Mouse (Mus musculus): Measurements from ENCODE around the gene Hrc. TPM values are rescaled to one million over a fixed set of nuclear protein-coding genes. Genes with fewer than 3 reads are reported as not detected.
A peak's percentile ranks its signal among the peaks of the same experiment; 100 is the strongest.

The Hrc gene
- 0.68 and 0.77 TPM in 2 replicates for polyA plus RNA-seq (2014; fragmentation: Nextera tagmentation; extraction: Ambion mirVana)

DNA sequence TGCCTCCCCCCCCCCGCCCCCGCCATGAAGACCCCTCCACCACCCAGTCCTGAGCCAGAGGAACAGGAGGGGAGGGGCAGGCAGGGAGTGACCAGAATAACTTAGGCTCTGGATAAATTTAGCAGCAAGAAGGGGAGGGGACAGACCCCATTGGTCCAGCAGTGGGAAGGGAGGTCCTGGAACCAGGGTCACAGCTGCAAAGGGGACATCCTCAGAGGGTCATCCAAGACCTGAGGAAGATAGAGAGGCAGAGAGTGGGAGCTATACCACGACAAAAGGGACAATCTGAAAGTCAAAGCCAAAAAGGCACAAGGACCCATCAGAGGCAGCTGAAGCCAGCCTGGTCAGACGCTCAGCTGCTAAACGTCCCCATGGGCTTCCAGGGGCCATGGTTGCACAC, at the start of gene Hrc:
Hrc (plus strand) TSS at position 235 of the 400 bp plus-strand sequence.
- Histone ChIP-seq H3K9me3 (ENCODE audit: control insufficient read depth, low read length) (no peaks in the 10 kb centered on the region), H3K4me2 (replicated peaks; ENCODE audit: low read depth, low read length) (no peak within 1 kb of the TSS), H3K4me3 (ENCODE audit: low read depth, low read length) (no peak within 1 kb of the TSS), H3K27ac (ENCODE audit: low read depth, low read length) (no peak within 1 kb of the TSS), H3K27me3 (ENCODE audit: control insufficient read depth, insufficient read depth, low read length) (peaks cover 5% of the 10 kb centered on the region), H3K4me1 (replicated peaks; ENCODE audit: control insufficient read depth, insufficient read depth, low read length) (peaks cover 9% of the 10 kb centered on the region), H3K9ac (ENCODE audit: low read depth, low read length) (no peak within 1 kb of the TSS), H3K36me3 (ENCODE audit: control insufficient read depth, insufficient read depth, low read length) (no peaks in the 10 kb centered on the region)
- no peak for DNase-seq (ENCODE audit: low spot score)
- 34% methylated on average over 5 of the region's 5 CpGs for WGBS
- ATAC-seq (ENCODE audit: low FRiP score) = no peak

DNA sequence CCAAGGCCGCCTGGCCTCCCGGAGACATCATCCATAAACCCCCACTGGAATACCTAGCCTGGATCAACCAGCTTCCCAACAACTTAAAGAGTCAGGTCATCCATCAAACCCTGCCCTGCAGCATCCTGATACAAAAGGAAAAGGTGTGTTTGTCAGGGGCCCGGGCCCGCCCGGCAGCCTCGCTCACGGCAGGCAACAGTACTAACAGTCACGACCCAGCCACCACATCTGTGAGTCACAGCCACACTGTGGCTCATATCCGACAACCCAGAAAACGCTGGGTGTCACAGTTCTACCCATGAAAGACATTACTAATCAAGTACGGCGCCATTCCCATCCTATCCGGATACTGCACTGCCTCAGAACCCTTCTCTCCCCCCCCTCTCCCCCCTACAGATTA, 48.6 kb upstream of the Hrc start:
- DNase-seq (ENCODE audit: low spot score) = no peak
- Histone ChIP-seq H3K9me3 (ENCODE audit: control insufficient read depth, low read length) (no peaks in the 10 kb centered on the region), H3K27ac (ENCODE audit: low read depth, low read length) (no peak overlapping the region), H3K9ac (ENCODE audit: low read depth, low read length) (no peak overlapping the region), H3K27me3 (ENCODE audit: control insufficient read depth, insufficient read depth, low read length) (no peaks in the 10 kb centered on the region), H3K4me3 (ENCODE audit: low read depth, low read length) (no peak overlapping the region), H3K36me3 (ENCODE audit: control insufficient read depth, insufficient read depth, low read length) (no peaks in the 10 kb centered on the region), H3K4me1 (replicated peaks; ENCODE audit: control insufficient read depth, insufficient read depth, low read length) (no peaks in the 10 kb centered on the region), H3K4me2 (replicated peaks; ENCODE audit: low read depth, low read length) (no peak overlapping the region)
- no peak for ATAC-seq (ENCODE audit: low FRiP score)
- WGBS = 85% methylated on average over 13 of the region's 13 CpGs

DNA sequence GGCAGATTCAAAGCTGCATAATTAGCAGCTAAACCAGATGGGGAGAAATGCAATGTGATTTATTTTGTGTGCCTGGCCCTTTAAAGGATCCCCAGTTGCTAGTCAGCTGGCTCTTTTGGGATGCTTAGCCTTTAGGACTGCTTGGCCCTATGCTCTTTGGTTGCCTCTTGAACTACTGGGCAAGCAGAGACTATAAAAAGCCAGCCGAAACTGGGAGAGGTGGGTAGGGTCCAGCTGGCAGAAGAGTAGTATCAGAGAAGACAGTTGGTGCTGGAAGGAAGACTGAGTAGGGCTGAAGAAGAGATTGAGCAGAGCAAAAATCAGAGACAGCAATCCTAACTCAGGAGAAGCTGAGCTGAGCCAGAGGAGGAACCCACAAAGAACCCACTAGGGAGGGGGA, 38.5 kb upstream of the Hrc start:
- H3K4me2 ChIP-seq (replicated peaks; ENCODE audit: low read depth, low read length) = no peak overlapping the region
- WGBS = 87% methylated on average over 1 of the region's 1 CpGs
- no peak overlapping the region for H3K4me3 ChIP-seq (ENCODE audit: low read depth, low read length)
- H3K27ac ChIP-seq (ENCODE audit: low read depth, low read length) = no peak overlapping the region
- no peaks in the 10 kb centered on the region for H3K36me3 ChIP-seq (ENCODE audit: control insufficient read depth, insufficient read depth, low read length)
- DNase-seq (ENCODE audit: low spot score) (no peak), ATAC-seq (ENCODE audit: low FRiP score) (no peak)
- H3K9ac ChIP-seq (ENCODE audit: low read depth, low read length) = no peak overlapping the region
- H3K4me1 ChIP-seq (replicated peaks; ENCODE audit: control insufficient read depth, insufficient read depth, low read length) = no peaks in the 10 kb centered on the region
- H3K27me3 ChIP-seq (ENCODE audit: control insufficient read depth, insufficient read depth, low read length) = no peaks in the 10 kb centered on the region
- no peaks in the 10 kb centered on the region for H3K9me3 ChIP-seq (ENCODE audit: control insufficient read depth, low read length)

DNA sequence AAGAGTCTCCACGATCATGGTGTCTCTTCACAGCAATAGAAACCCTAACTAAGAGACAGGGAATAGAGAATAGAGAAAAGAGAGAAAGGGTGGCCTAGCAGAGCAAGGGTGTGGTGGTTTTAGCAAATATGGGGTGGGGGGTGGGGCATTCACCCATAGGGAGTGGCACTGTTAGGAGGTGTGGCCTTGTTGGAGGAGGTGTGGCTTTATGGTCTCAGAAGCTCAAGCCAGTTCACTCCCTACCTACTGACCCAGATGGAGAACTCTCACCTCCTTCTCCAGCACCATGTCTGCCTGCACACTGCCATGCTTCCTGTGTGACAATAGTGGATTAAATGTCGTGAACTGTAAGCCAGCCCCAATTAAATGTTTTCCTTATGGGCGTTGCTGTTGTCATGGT, 37.5 kb upstream of the Hrc start:
- no peak overlapping the region for H3K27ac ChIP-seq (ENCODE audit: low read depth, low read length)
- H3K36me3 ChIP-seq (ENCODE audit: control insufficient read depth, insufficient read depth, low read length) = no peaks in the 10 kb centered on the region
- H3K9ac ChIP-seq (ENCODE audit: low read depth, low read length) = no peak overlapping the region
- H3K4me3 ChIP-seq (ENCODE audit: low read depth, low read length) = no peak overlapping the region
- no peak for DNase-seq (ENCODE audit: low spot score)
- no peaks in the 10 kb centered on the region for H3K4me1 ChIP-seq (replicated peaks; ENCODE audit: control insufficient read depth, insufficient read depth, low read length)
- no peaks in the 10 kb centered on the region for H3K27me3 ChIP-seq (ENCODE audit: control insufficient read depth, insufficient read depth, low read length)
- no peaks in the 10 kb centered on the region for H3K9me3 ChIP-seq (ENCODE audit: control insufficient read depth, low read length)
- no peak for ATAC-seq (ENCODE audit: low FRiP score)
- H3K4me2 ChIP-seq (replicated peaks; ENCODE audit: low read depth, low read length) = no peak overlapping the region
- 57% methylated on average over 3 of the region's 3 CpGs for WGBS

DNA sequence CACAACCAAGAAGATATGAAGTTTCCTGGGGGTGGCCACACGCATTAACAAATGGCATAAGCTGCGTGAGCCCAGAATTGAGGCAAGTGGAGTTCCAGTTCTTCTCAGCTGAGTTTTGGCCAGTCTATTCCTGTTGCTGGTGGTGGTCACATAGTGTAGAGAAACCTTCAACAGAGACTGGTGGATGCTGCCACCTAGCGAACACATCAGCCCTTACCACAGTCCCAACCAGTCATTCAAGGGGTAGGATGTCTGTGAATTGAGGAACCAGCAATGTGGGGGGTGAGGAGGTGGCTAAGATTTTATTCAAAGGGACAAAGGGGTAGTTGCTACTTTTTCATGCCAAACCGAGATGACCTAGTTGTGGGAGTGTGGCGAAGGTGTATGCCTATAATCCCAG, 35.3 kb upstream of the Hrc start:
- 0 out of 2 replicates have a peak, but pooled peaks have one; percentile 60 for ATAC-seq (ENCODE audit: low FRiP score)
- no peak overlapping the region for H3K9ac ChIP-seq (ENCODE audit: low read depth, low read length)

DNA sequence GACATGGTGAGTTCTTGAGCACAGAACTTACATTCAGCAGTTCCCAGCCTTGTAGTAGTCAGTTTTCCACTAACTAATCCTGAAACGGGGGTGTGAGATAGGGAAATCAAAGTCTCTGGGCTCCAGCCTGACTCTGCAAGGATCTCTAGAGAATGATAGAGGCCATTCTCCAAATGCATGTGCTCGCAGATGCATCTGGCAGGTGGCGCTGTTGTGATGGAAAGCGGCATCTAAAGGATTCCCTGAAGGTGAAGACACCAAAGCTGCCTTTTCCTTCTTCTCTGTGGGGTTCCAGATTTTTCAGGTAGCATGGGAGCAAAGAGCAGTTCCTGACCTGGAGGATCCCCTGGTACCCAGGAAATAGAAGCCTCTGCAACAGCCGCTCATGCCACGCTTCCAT, 34.8 kb upstream of the Hrc start:
- H3K4me1 ChIP-seq (replicated peaks; ENCODE audit: control insufficient read depth, insufficient read depth, low read length) = no peaks in the 10 kb centered on the region
- no peak overlapping the region for H3K4me2 ChIP-seq (replicated peaks; ENCODE audit: low read depth, low read length)
- no peaks in the 10 kb centered on the region for H3K9me3 ChIP-seq (ENCODE audit: control insufficient read depth, low read length)
- no peak overlapping the region for H3K27ac ChIP-seq (ENCODE audit: low read depth, low read length)
- H3K36me3 ChIP-seq (ENCODE audit: control insufficient read depth, insufficient read depth, low read length) = no peaks in the 10 kb centered on the region
- ATAC-seq (ENCODE audit: low FRiP score) (no peak), DNase-seq (ENCODE audit: low spot score) (peak; percentile 67)
- H3K27me3 ChIP-seq (ENCODE audit: control insufficient read depth, insufficient read depth, low read length) = no peaks in the 10 kb centered on the region
- no peak overlapping the region for H3K9ac ChIP-seq (ENCODE audit: low read depth, low read length)
- H3K4me3 ChIP-seq (ENCODE audit: low read depth, low read length) = no peak overlapping the region
- WGBS = 20% methylated on average over 6 of the region's 6 CpGs

More for the DNA sequence above, 35.3 kb upstream of the Hrc start:
- Histone ChIP-seq H3K27ac (ENCODE audit: low read depth, low read length) (no peak overlapping the region), H3K36me3 (ENCODE audit: control insufficient read depth, insufficient read depth, low read length) (no peaks in the 10 kb centered on the region), H3K4me3 (ENCODE audit: low read depth, low read length) (no peak overlapping the region), H3K4me2 (replicated peaks; ENCODE audit: low read depth, low read length) (no peak overlapping the region), H3K4me1 (replicated peaks; ENCODE audit: control insufficient read depth, insufficient read depth, low read length) (no peaks in the 10 kb centered on the region), H3K27me3 (ENCODE audit: control insufficient read depth, insufficient read depth, low read length) (no peaks in the 10 kb centered on the region), H3K9me3 (ENCODE audit: control insufficient read depth, low read length) (no peaks in the 10 kb centered on the region)
- peak; percentile 70 for DNase-seq (ENCODE audit: low spot score)
- WGBS = 14% methylated on average over 5 of the region's 5 CpGs

DNA sequence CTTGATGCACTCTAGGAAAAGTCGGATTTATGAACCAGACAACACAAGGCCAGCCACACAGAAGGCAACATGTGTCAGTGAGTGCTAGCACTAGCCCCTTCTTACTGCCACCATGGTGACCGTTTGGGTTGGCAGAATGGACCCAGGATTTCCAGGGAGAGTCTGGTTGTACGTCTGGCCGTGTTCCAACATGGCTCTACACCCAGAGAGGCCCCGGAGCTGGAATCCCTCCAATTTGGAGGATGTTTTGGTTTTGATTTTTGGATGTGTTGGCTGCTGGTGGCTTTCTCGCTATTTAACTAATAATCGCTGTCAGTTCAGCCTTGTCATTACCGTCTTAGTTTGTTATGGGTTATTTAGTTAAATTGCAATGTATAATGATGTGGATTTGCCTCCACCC, 32.5 kb upstream of the Hrc start:
- no peak overlapping the region for H3K4me2 ChIP-seq (replicated peaks; ENCODE audit: low read depth, low read length)
- no peaks in the 10 kb centered on the region for H3K36me3 ChIP-seq (ENCODE audit: control insufficient read depth, insufficient read depth, low read length)
- DNase-seq (ENCODE audit: low spot score) = no peak
- H3K9ac ChIP-seq (ENCODE audit: low read depth, low read length) = no peak overlapping the region
- ATAC-seq (ENCODE audit: low FRiP score) = no peak
- H3K27ac ChIP-seq (ENCODE audit: low read depth, low read length) = no peak overlapping the region
- H3K4me3 ChIP-seq (ENCODE audit: low read depth, low read length) = no peak overlapping the region
- H3K27me3 ChIP-seq (ENCODE audit: control insufficient read depth, insufficient read depth, low read length) = no peaks in the 10 kb centered on the region
- whole genome bisulfite sequencing = 87% methylated on average over 8 of the region's 8 CpGs
- no peaks in the 10 kb centered on the region for H3K9me3 ChIP-seq (ENCODE audit: control insufficient read depth, low read length)
- H3K4me1 ChIP-seq (replicated peaks; ENCODE audit: control insufficient read depth, insufficient read depth, low read length) = no peaks in the 10 kb centered on the region

DNA sequence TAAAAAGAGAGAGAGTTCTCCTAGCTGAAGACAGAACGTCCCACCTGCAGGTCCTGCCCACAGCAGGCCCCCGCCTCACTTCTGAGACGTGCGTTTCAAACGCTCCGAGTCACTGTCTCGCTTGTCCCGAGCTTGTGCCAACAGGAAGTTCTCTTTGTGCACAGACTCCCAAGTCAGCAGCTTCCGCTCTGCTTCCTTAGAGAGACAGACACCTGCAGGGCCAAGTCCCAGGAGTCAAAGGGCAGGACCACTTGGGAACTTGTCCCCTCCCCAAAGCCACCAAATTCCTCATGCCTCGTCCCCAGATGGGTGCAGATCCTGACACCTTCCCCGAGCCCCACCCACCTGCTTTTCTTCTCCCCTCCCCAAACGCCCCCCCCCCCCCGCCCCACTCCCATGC, 30.2 kb upstream of the Hrc start:
- Histone ChIP-seq H3K4me3 (ENCODE audit: low read depth, low read length) (peak overlapping the region; percentile 22; the same call in 1 of the 2 replicates), H3K9me3 (ENCODE audit: control insufficient read depth, low read length) (no peaks in the 10 kb centered on the region), H3K27ac (ENCODE audit: low read depth, low read length) (no peak overlapping the region), H3K4me1 (replicated peaks; ENCODE audit: control insufficient read depth, insufficient read depth, low read length) (no peaks in the 10 kb centered on the region), H3K4me2 (replicated peaks; ENCODE audit: low read depth, low read length) (peak overlapping the region; percentile 40), H3K9ac (ENCODE audit: low read depth, low read length) (0 out of 2 replicates have a peak overlapping the region, but pooled peaks have one; percentile 5), H3K27me3 (ENCODE audit: control insufficient read depth, insufficient read depth, low read length) (no peaks in the 10 kb centered on the region), H3K36me3 (ENCODE audit: control insufficient read depth, insufficient read depth, low read length) (no peaks in the 10 kb centered on the region)
- DNase-seq (ENCODE audit: low spot score) (peak; percentile 6), ATAC-seq (ENCODE audit: low FRiP score) (peak; percentile 4; the same call in 1 of the 2 replicates)
- 16% methylated on average over 10 of the region's 13 CpGs for WGBS

DNA sequence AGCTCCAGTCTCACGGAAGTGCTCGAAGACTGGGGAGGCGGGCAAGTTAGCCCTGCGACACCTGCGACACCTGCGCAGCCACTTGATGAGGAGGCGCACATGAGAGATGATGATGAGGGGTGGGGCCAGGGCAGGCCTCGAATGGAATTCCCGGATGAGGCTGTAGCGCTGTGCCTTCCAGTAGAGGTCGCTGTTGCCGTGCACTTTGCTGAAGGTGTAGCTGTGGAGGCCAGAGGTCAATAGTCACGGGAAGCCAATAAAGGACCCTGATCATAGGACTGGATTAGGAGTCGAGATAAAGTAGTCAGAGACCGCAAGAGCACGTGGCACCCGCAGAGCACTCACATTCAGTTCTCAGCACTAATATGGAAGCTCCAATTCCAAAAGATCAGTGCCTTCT, 29.8 kb upstream of the Hrc start:
- H3K4me1 ChIP-seq (replicated peaks; ENCODE audit: control insufficient read depth, insufficient read depth, low read length) = no peaks in the 10 kb centered on the region
- peak; percentile 84 for DNase-seq (ENCODE audit: low spot score)

More for the DNA sequence above, 29.8 kb upstream of the Hrc start:
- peak overlapping the region; percentile 22; the same call in 1 of the 2 replicates for H3K4me3 ChIP-seq (ENCODE audit: low read depth, low read length)
- peak; percentile 67; the same call in 1 of the 2 replicates for ATAC-seq (ENCODE audit: low FRiP score)
- no peaks in the 10 kb centered on the region for H3K27me3 ChIP-seq (ENCODE audit: control insufficient read depth, insufficient read depth, low read length)
- peak overlapping the region; percentile 40 for H3K4me2 ChIP-seq (replicated peaks; ENCODE audit: low read depth, low read length)
- under 1% methylated on average over 17 of the region's 17 CpGs for WGBS
- no peak overlapping the region for H3K9ac ChIP-seq (ENCODE audit: low read depth, low read length)
- H3K9me3 ChIP-seq (ENCODE audit: control insufficient read depth, low read length) = no peaks in the 10 kb centered on the region
- H3K27ac ChIP-seq (ENCODE audit: low read depth, low read length) = no peak overlapping the region
- H3K36me3 ChIP-seq (ENCODE audit: control insufficient read depth, insufficient read depth, low read length) = no peaks in the 10 kb centered on the region

Data from hindbrain, embryonic 11.5 days (tissue).